Mouse (Mus musculus) kidney, embryonic 14.5 days (tissue): ENCODE data around the gene Nup188. TPM values are rescaled to one million over a fixed set of nuclear protein-coding genes. Genes with fewer than 3 reads are reported as not detected.

Source experiments
- microRNA-seq: library from miRNA; unstranded; fragments of <30 nt; microRNA quantifications from one replicate; pipeline ENCODE4, GENCODE M21; 2016
- polyA plus RNA-seq: library from polyadenylated mRNA; unstranded; fragments of >200 nt; fragmentation: Nextera tagmentation; extraction: Ambion mirVana; gene quantifications from 2 replicates; pipeline ENCODE4 v1.2.1, GENCODE M21; 2014

Nup188 gene
- polyA plus RNA-seq, 1 experiment from 2014 or later: 54.4 TPM

Small RNA genes lying within 50 kb of the gene (microRNA-seq; reads per million reads assigned to microRNA genes)
- gene Gm47292: not detected

Other genes with a start within 250 kb of the Nup188 start
- gene Wdr34, start 237.5 kb upstream of the Nup188 start, polyA plus RNA-seq: 41.2 and 42.6 TPM in 2 replicates
- gene Set, start 229.0 kb upstream of the Nup188 start, polyA plus RNA-seq: 647 and 702 TPM in 2 replicates
- 7.8 and 9.1 TPM in 2 replicates for gene Pkn3, start 208.7 kb upstream of the Nup188 start, polyA plus RNA-seq
- 36.3 and 40.9 TPM in 2 replicates for gene Zdhhc12, start 192.7 kb upstream of the Nup188 start, polyA plus RNA-seq
- gene Zer1, start 161.8 kb upstream of the Nup188 start, polyA plus RNA-seq: 9.4 and 11.9 TPM in 2 replicates
- 11.1 and 15.3 TPM in 2 replicates for gene Tbc1d13, start 152.7 kb upstream of the Nup188 start, polyA plus RNA-seq
- gene Endog, start 114.9 kb upstream of the Nup188 start, polyA plus RNA-seq: 20.3 and 22.1 TPM in 2 replicates
- gene Spout1, start 107.9 kb upstream of the Nup188 start, polyA plus RNA-seq: 58.2 and 77.0 TPM in 2 replicates
- 10.0 and 11.4 TPM in 2 replicates for gene Kyat1, start 80.5 kb upstream of the Nup188 start, polyA plus RNA-seq
- 49.4 and 51.1 TPM in 2 replicates for gene Lrrc8a, start 48.7 kb upstream of the Nup188 start, polyA plus RNA-seq
- gene Gm28035, start 45.8 kb upstream of the Nup188 start, polyA plus RNA-seq: 0.07 and 0.26 TPM in 2 replicates
- 7.7 and 11.5 TPM in 2 replicates for gene Phyhd1, start 20.2 kb upstream of the Nup188 start, polyA plus RNA-seq
- not detected in 2 replicates for gene Gm28038, start 5.4 kb upstream of the Nup188 start, polyA plus RNA-seq
- 25.2 and 34.4 TPM in 2 replicates for gene Dolk, start 63 bp upstream of the Nup188 start, polyA plus RNA-seq
- gene Sh3glb2, start 72.9 kb downstream of the Nup188 start, polyA plus RNA-seq: 69.4 and 70.9 TPM in 2 replicates
- 14.5 and 25.0 TPM in 2 replicates for gene Miga2, start 77.8 kb downstream of the Nup188 start, polyA plus RNA-seq
- gene Dolpp1, start 105.9 kb downstream of the Nup188 start, polyA plus RNA-seq: 31.0 and 34.7 TPM in 2 replicates
- 21.4 and 30.6 TPM in 2 replicates for gene Crat, start 129.4 kb downstream of the Nup188 start, polyA plus RNA-seq
- 92.3 and 96.0 TPM in 2 replicates for gene Ptpa, start 129.6 kb downstream of the Nup188 start, polyA plus RNA-seq
- gene Ier5l, start 187.8 kb downstream of the Nup188 start, polyA plus RNA-seq: 5.5 and 7.2 TPM in 2 replicates